Mouse (Mus musculus): Measurements from ENCODE around the gene Lingo3.

DNA sequence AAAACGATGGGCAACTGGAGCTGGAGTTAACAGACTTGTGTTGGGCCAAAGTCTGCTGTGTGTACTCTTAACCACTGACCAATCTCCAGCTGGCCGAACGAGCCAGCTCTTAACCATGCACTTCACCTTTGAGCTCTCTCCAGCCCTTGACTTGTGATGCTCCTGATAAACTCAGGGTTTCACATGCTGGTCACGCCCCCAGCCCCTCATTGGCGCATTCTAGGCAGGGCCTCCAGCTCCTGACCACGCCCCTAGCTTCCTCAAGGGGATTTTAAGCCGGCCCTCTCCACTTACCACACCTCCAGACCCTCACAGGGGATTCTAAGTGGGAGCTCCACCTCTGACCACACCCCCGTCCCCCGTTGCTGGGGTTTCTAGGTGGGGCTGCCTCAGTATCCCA is 12.7 kb downstream of the Lingo3 start:
- no peak for TF ChIP-seq CTCF (IDR thresholded peaks at IDR 0.05; ENCODE audit: insufficient read depth, low read depth, low read length)
- TF ChIP-seq POLR2A (IDR thresholded peaks at IDR 0.05; ENCODE audit: insufficient read depth, low read depth, low read length) = no peak

Measured in olfactory bulb, adult 2 months (tissue).